Mouse (Mus musculus) heart, adult 2 months (tissue): Measurements from ENCODE around the gene Olfml3.
A peak's percentile ranks its signal among the peaks of the same experiment; 100 is the strongest.

Experiments used
- CTCF ChIP-seq: fragments of 200-600 bp; IDR thresholded peaks from 2 replicates; pipeline ENCODE4 v1.8.1; 2022; ENCODE audit warnings: antibody characterized with exemption, mild to moderate bottlenecking, moderate library complexity
- EP300 ChIP-seq: fragments of 200-500 bp; IDR thresholded peaks from 2 replicates; pipeline ENCODE4 v1.6.1; 2011; ENCODE audit warnings: low read depth, low read length, control low read depth; ENCODE audit not compliant: insufficient read depth

DNA sequence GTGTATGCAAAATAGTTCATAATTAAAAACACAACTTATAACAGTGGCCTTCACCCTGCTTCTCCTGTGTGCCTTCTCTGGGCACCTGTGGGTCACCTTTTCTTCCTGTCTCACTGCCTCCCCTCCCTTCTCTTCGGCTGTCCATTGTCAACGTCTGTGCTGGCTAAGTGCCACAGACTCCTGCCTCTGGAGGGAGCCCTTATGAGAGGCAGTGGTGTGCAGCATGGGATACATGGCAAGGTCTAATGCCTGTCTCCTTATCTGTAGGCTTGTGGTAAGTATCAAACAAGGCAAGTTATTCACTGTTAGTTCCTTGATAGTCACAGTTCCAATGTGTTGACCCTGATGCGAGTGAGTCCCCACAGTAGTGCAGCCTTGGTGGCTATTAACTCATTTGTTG is 13.7 kb downstream of the Olfml3 start:
- TF ChIP-seq CTCF (peak; percentile 17; the same call in 1 of the 2 replicates), EP300 (no peak)
